Mouse (Mus musculus) ES-E14 (cell line): ENCODE data around the gene Morf4l2. TPM values are rescaled to one million over a fixed set of nuclear protein-coding genes. Genes with fewer than 3 reads are reported as not detected.
A peak's percentile ranks its signal among the peaks of the same experiment; 100 is the strongest.
"Not testable (repeated sequence)": the region's sequence is repeated elsewhere in the genome, so short reads cannot be mapped to it uniquely, and the experiment has no call there.

Experiments
- DNase-seq: peaks from one replicate; pipeline ENCODE4 v3.0.0-alpha.2; 2013; ENCODE audit warnings: low read depth, low spot score
- H3K27ac ChIP-seq: 2 replicates; pipeline ENCODE4 v1.5.1; 2012; ENCODE audit warnings: low read depth, mild to moderate bottlenecking, low read length, moderate library complexity, mixed read lengths; ENCODE audit not compliant: poor library complexity, insufficient read depth, severe bottlenecking
- H3K36me3 ChIP-seq: 2 replicates; pipeline ENCODE4 v1.6.1; 2012; ENCODE audit warnings: mild to moderate bottlenecking, low read length, moderate library complexity, mixed read lengths; ENCODE audit not compliant: control insufficient read depth, poor library complexity, insufficient read depth, severe bottlenecking
- H3K4me1 ChIP-seq, 2 experiments: fragments of 150-350 bp in 1 of 2; sonication (generic) in 1 of 2; 2 replicates each; pipeline ENCODE4 v1.6.1; 2012; ENCODE audit warnings: low read length in 2 of 2, mild to moderate bottlenecking in 1 of 2, mixed read lengths in 1 of 2; ENCODE audit not compliant: control insufficient read depth in 2 of 2, insufficient read depth in 2 of 2, poor library complexity in 1 of 2
- H3K4me3 ChIP-seq, 2 experiments: fragments of 150-350 bp in 1 of 2; sonication (generic) in 1 of 2; 2 replicates each; pipeline ENCODE4 v1.5.1; 2012; ENCODE audit warnings: low read length in 2 of 2, low read depth in 1 of 2, mild to moderate bottlenecking in 1 of 2, mixed read lengths in 1 of 2; ENCODE audit not compliant: insufficient read depth in 1 of 2, poor library complexity in 1 of 2, severe bottlenecking in 1 of 2
- H3K9ac ChIP-seq: 2 replicates; pipeline ENCODE4 v1.6.1; 2012; ENCODE audit warnings: low read depth, mild to moderate bottlenecking, low read length, mixed read lengths; ENCODE audit not compliant: poor library complexity, insufficient read depth, severe bottlenecking
- H3K9me3 ChIP-seq: fragments of 150-350 bp; sonication (generic); 2 replicates; pipeline ENCODE4 v1.6.1; 2012; ENCODE audit warnings: low read depth, mild to moderate bottlenecking, low read length; ENCODE audit not compliant: control insufficient read depth, insufficient read depth
- CHD2 ChIP-seq: IDR thresholded peaks from 2 replicates; pipeline ENCODE4 v1.6.1; 2014; ENCODE audit warnings: mild to moderate bottlenecking, low read depth, low read length, inconsistent platforms
- HCFC1 ChIP-seq: IDR thresholded peaks from 2 replicates; pipeline ENCODE4 v1.6.1; 2012; ENCODE audit warnings: low read length, inconsistent platforms, borderline replicate concordance; ENCODE audit not compliant: insufficient read depth
- MAFK ChIP-seq: IDR thresholded peaks from 2 replicates; pipeline ENCODE4 v1.6.1; 2014; ENCODE audit warnings: mild to moderate bottlenecking, low read depth, low read length, inconsistent platforms; ENCODE audit not compliant: insufficient read depth
- ZC3H11A ChIP-seq: IDR thresholded peaks from 2 replicates; pipeline ENCODE4 v1.6.1; 2012; ENCODE audit warnings: low read depth, mild to moderate bottlenecking, inconsistent platforms, low read length, borderline replicate concordance
- ZNF384 ChIP-seq: IDR thresholded peaks from 2 replicates; pipeline ENCODE4 v1.6.1; 2012; ENCODE audit warnings: low read depth, low read length, inconsistent platforms
- in situ Hi-C, 2 experiments: fragments of 600-800 bp; cut with MboI; formaldehyde crosslinking; loops; one replicate each; pipeline ENCODE4 v1.15.1; 2025; ENCODE audit warnings: low sequenced_read_pairs in 2 of 2, inconsistent platforms in 1 of 2; ENCODE audit not compliant: unreplicated experiment in 2 of 2
- total RNA-seq: library from RNA; depleted of rRNA; stranded (reverse); fragments of 300-350 nt; gene quantifications from 2 replicates; pipeline ENCODE4 v1.2.3, GENCODE M21; 2012

The Morf4l2 gene
- total RNA-seq, 1 experiment = 337 TPM

DNA sequence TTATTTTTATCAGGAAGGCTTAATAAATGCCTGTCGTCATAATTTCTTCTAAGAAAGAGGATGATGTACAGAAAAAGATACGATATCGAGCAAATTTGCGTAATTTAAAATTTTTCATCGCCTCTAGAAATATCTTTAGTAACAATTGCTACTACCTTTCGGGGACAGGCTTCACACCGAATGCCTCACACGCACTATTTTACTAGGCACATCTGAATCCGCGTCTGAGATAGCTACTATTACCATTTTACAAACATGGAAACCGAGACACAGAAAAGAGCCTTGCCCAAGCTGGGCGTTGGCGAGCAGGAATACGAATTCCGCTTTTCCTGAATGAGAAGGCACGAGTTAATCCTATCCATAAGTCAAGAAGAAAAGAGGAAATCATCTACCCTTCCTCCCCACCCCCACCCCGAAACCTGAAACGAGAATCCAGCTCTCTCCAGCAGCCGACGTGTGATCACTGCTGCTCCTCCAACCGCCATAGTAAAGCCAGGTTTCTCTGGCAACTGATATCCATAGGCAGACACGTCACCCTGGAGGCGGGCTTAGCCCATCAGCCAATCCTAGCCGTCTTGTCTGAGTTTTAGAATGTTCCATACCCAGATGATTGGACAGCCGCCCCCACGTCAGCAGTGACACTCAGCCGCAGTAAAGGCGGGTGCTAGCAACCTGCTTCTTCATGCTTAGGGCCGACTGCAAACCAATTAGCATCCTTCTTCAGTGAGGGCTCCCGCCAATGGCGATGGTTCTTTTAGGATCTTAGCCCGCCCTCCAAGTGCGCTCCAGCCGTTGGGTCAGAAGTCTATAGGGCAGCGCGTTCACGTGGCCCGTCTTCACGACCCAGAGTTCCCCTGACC is 2.5 kb downstream of the Morf4l2 start:
- Histone ChIP-seq H3K36me3 (peaks cover 3% of the 10 kb centered on the region), H3K27ac (peak overlapping the region; percentile 91), H3K4me1 (0 out of 4 replicates have a peak, but pooled peaks cover 0 to 1% of the 10 kb centered on the region in 2 experiments), H3K9ac (peak overlapping the region; percentile 96), H3K4me3 (peak overlapping the region; percentile 89 to 93), H3K9me3 (no peaks in the 10 kb centered on the region)
- peak; percentile 82 for DNase-seq
- no peak for TF ChIP-seq MAFK
- TF ChIP-seq HCFC1 = peak; percentile 48; the same call in 1 of the 2 replicates
- in situ Hi-C loops = no loop called here

DNA sequence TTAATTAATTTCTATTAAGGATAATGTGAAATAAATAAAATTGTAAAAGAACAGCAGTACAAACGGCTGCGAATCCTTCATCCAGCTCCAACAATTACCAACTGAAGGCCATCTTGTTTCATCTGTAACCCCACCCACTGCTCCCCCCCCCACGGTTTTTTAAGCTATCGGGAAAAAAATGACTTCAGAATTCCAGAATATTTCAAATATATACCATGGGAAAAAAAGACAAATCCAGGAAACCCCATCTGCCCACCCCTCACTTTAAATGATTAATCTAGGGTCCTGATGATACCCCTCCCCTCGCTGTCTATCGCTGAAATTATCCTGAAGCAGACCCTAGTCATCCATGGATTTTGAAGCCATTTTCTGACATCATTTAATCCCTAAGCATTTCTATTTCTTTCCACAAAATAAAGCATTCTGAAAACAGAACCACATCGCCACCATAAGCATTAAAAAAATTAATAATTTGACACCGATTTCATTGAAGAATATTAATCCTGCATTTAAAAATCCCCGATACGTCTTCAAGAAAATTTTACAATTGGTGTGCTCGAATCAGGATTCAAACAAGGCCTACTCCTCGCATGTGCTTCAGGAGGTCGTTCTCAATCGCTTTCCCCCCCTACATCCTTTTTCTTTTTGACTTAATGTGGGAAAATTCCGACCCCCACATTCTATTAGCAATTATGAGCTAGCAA is 3.3 kb downstream of the Morf4l2 start:
- TF ChIP-seq ZC3H11A = no peak
- no peak for TF ChIP-seq ZNF384
- no peak for TF ChIP-seq CHD2
- no peak for TF ChIP-seq MAFK
- no peak for TF ChIP-seq HCFC1
- Histone ChIP-seq H3K27ac (no peak overlapping the region), H3K9ac (peak overlapping the region; percentile 89), H3K36me3 (peaks cover 3% of the 10 kb centered on the region), H3K4me1 (0 out of 4 replicates have a peak, but pooled peaks cover 0 to 1% of the 10 kb centered on the region in 2 experiments), H3K9me3 (no peaks in the 10 kb centered on the region), H3K4me3 (peak overlapping the region; percentile 81 to 93)
- in situ Hi-C loops = no loop called here
- DNase-seq = no peak

DNA sequence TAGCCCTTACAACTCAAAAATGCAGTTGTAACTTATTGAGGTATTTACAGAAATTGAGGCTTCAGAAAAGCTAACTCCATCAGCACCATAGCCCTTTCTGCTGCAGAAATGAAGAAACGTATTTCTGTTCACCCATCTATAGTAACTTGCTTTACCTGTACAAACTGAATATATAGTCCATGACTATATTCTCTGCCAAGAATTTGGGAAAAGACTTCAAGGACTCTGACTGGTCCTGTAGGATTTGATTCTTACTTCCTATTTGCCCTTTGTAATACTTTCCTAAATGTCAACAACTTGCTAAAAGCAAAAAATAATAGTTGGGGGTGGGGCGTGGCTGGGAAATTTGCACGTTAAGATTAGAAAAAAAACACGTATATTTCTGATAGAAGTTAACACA is 11.5 kb downstream of the Morf4l2 start:
- no peak overlapping the region for H3K9ac ChIP-seq
- in situ Hi-C loops = no loop called here
- H3K4me3 ChIP-seq = no peak overlapping the region
- DNase-seq = no peak
- H3K9me3 ChIP-seq = no peaks in the 10 kb centered on the region
- TF ChIP-seq ZNF384 (no peak), HCFC1 (no peak), CHD2 (no peak), ZC3H11A (no peak), MAFK (no peak)
- no peak overlapping the region for H3K27ac ChIP-seq
- peaks cover 3% of the 10 kb centered on the region; the same call in 1 of the 2 replicates for H3K36me3 ChIP-seq
- no peaks in the 10 kb centered on the region for H3K4me1 ChIP-seq

DNA sequence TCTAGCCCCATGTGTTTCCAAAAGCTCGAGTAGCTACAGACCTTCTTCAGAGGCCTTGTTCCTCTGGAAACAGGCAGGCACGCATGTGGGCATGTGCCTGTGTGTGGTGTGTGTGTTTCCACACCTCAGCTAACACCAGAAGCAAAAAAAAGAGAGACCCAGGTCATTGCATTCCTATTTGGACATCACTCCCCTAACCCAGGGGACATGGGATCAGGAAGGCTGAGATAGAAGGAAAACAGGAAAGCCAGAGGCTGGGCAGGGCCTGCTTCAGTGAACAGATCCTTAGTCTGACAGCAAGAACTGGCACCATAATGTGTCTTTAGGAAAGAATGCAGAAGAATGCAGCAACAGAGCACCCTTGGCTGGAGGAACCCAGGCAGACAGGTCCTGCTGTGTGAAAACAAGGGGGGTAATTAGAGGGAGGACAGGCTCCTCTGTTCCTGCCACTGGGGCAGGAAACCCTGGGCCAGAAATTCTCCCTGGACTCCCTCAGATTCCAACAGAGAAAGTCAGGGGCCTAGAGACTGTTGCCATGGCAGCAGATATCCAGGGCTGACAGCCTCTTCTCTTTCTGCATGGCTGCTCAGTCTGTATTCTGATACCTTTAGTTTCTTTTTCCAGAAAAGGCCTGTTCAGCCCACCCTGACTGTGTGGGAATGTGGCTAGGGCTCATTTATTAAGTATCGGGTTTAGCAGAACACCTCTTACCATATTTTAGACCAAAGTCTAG is 28.6 kb downstream of the Morf4l2 start:
- H3K36me3 ChIP-seq, H3K27ac ChIP-seq, H3K9ac ChIP-seq, H3K4me1 ChIP-seq, DNase-seq, H3K9me3 ChIP-seq, H3K4me3 ChIP-seq, in situ Hi-C loops: not testable (repeated sequence)
